26 mouse cellular contexts compared by ENCODE assay signal in the genomic region with DNA sequence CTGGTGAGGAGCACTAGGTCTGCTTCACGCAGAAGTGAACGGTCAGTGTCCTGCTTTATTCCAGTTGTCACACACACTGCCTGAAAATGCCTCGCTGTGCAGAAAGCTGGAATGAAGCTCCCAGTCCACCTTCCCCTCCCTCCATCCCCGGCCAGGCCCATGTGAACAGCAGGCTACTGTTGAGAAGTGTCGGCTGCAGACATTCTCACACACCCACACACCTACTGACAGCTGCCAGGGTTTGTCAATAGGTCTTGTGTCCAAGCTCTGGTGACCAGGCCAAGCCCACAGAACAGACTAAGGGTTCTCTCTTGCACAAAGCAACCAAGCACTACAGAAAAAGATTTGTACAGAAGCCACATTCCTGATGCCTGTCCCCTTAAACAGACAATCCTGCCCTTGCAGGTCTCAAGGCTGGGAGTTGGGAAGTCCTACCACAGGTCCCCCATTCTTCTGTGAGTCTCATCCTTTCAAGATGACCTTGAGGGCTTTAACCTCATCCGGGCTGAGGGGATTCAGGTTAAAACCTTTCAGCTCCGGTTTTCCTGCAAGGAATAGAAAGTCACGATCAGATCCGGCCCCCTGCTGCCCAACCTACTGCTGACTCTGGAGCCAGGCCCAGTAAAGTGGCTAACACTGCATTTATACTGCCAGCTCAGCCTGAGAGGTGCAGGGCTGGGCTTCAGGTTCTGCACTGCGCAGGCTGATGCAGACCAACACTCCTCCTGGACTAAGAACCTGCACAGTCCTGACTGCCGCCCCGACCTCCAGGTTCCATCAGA. TPM values are rescaled to one million over a fixed set of nuclear protein-coding genes. Genes with fewer than 3 reads are reported as not detected.
DNase-seq lines count a peak whose midpoint lies in the region; ATAC-seq lines count a peak whose summit lies in the region.
"Had no signal": no experiment of that assay in that cellular context is flagged by ENCODE, and none has a peak within 500 bp of the region (broad histone marks: within the 10 kb centered on the region; RNA-seq: fewer than 3 reads in every experiment).

No protein-coding gene starts in this region.

- H3K27me3 ChIP-seq in embryonic facial prominence, embryonic 15.5 days = no peaks in the 10 kb centered on the region
- no peaks in the 10 kb centered on the region for H3K27me3 ChIP-seq in embryonic facial prominence, embryonic 10.5 days (replicated peaks; ENCODE audit: low read depth, poor library complexity, severe bottlenecking)
- H3K27me3 ChIP-seq in kidney, embryonic 16.5 days (ENCODE audit: insufficient read depth, low read length) = no peaks in the 10 kb centered on the region
- H3K27me3 ChIP-seq: forebrain, embryonic 12.5 days; heart, embryonic 15.5 days; limb, embryonic 12.5 days; liver, embryonic 13.5 days had no signal

- no peak overlapping the region for H3K4me3 ChIP-seq in embryonic facial prominence, embryonic 15.5 days (replicated peaks)
- no peak overlapping the region for H3K4me3 ChIP-seq in embryonic facial prominence, embryonic 10.5 days
- H3K4me3 ChIP-seq in kidney, embryonic 16.5 days (ENCODE audit: low read length) = no peak overlapping the region
- H3K4me3 ChIP-seq: forebrain, embryonic 12.5 days; heart, embryonic 15.5 days; limb, embryonic 12.5 days; liver, embryonic 13.5 days had no signal

- no peak overlapping the region for H3K27ac ChIP-seq in embryonic facial prominence, embryonic 15.5 days (replicated peaks)
- no peak overlapping the region for H3K27ac ChIP-seq in embryonic facial prominence, embryonic 10.5 days (replicated peaks)
- no peak overlapping the region for H3K27ac ChIP-seq in kidney, embryonic 16.5 days (ENCODE audit: low read length)
- H3K27ac ChIP-seq: forebrain, embryonic 12.5 days; heart, embryonic 15.5 days; hindbrain, embryonic 14.5 days; limb, embryonic 12.5 days; liver, embryonic 13.5 days had no signal

- no peaks in the 10 kb centered on the region for H3K9me3 ChIP-seq in embryonic facial prominence, embryonic 15.5 days (replicated peaks)
- H3K9me3 ChIP-seq in embryonic facial prominence, embryonic 10.5 days = no peaks in the 10 kb centered on the region
- no peaks in the 10 kb centered on the region for H3K9me3 ChIP-seq in kidney, embryonic 16.5 days (ENCODE audit: low read length)
- H3K9me3 ChIP-seq: forebrain, embryonic 12.5 days; G1E; heart, embryonic 15.5 days; limb, embryonic 12.5 days; liver, embryonic 13.5 days had no signal

- WGBS in embryonic facial prominence, embryonic 15.5 days = 89% methylated on average over 12 of the region's 12 CpGs
- WGBS in embryonic facial prominence, embryonic 10.5 days = 88% methylated on average over 12 of the region's 12 CpGs
- WGBS in kidney, embryonic 16.5 days = 89% methylated on average over 12 of the region's 12 CpGs

- H3K4me1 ChIP-seq in embryonic facial prominence, embryonic 15.5 days = peaks cover 11% of the 10 kb centered on the region
- peaks cover 7% of the 10 kb centered on the region for H3K4me1 ChIP-seq in embryonic facial prominence, embryonic 10.5 days
- H3K4me1 ChIP-seq in kidney, embryonic 16.5 days (ENCODE audit: insufficient read depth, low read length) = peaks cover 6% of the 10 kb centered on the region

- peaks cover 58% of the 10 kb centered on the region for H3K36me3 ChIP-seq in embryonic facial prominence, embryonic 15.5 days
- peaks cover 79% of the 10 kb centered on the region for H3K36me3 ChIP-seq in embryonic facial prominence, embryonic 10.5 days (replicated peaks)
- peaks cover 53% of the 10 kb centered on the region for H3K36me3 ChIP-seq in kidney, embryonic 16.5 days (ENCODE audit: insufficient read depth, low read length)

- H3K9ac ChIP-seq in embryonic facial prominence, embryonic 15.5 days = no peak overlapping the region
- no peak overlapping the region for H3K9ac ChIP-seq in kidney, embryonic 16.5 days (replicated peaks; ENCODE audit: low read length)
- H3K9ac ChIP-seq: forebrain, embryonic 12.5 days; heart, embryonic 15.5 days; hindbrain, embryonic 14.5 days; limb, embryonic 12.5 days; liver, embryonic 13.5 days; lung, embryonic 14.5 days had no signal

- H3K4me2 ChIP-seq in embryonic facial prominence, embryonic 15.5 days (replicated peaks) = no peak overlapping the region
- no peak overlapping the region for H3K4me2 ChIP-seq in kidney, embryonic 16.5 days (replicated peaks; ENCODE audit: low read depth, low read length)
- H3K4me2 ChIP-seq: forebrain, embryonic 12.5 days; heart, embryonic 15.5 days; hindbrain, embryonic 14.5 days; limb, embryonic 12.5 days; liver, embryonic 13.5 days; lung, embryonic 14.5 days had no signal

- 0 out of 2 replicates have a peak, but pooled peaks have one; percentile 27 for ATAC-seq in embryonic facial prominence, embryonic 15.5 days (ENCODE audit: insufficient number of reproducible peaks, low FRiP score, low TSS enrichment, low read depth)
- ATAC-seq in kidney, embryonic 16.5 days (ENCODE audit: low FRiP score, low TSS enrichment) = no peak
- ATAC-seq: CD4-positive, CD25-positive, alpha-beta regulatory T cell, adult 4 months; inflammation-experienced regulatory T-cells, adult 6 months; midbrain, embryonic 16.5 days had no signal

- no peak for DNase-seq in embryonic facial prominence, embryonic 10.5 days (ENCODE audit: low spot score)
- peak; percentile 55 for DNase-seq in ES-CJ7 (ENCODE audit: low read depth, low spot score)
- DNase-seq in brain, adult 2 months (ENCODE audit: low read depth, low spot score) = peak; percentile 64
- peak; percentile 82 to 84 for DNase-seq in cerebellum, postnatal 25 days
- DNase-seq in lung, postnatal 36 days = no peak
- no peak for DNase-seq in layer of hippocampus, postnatal 10 days (ENCODE audit: low spot score in 2 of 2)
- DNase-seq: heart, postnatal 36 days; kidney, adult 2 months; kidney, postnatal 10 days; liver, embryonic 13.5 days; lung, embryonic 14.5 days had no signal

RNA-seq across cellular contexts. Expression of a gene that starts 5.8 kb away (rescaled TPM):
- polyA plus RNA-seq in embryonic facial prominence, embryonic 15.5 days (2015; fragmentation: Nextera tagmentation; extraction: Ambion mirVana) = 144 and 151 TPM in 2 replicates
- 92.1 and 92.2 TPM in 2 replicates for polyA plus RNA-seq in embryonic facial prominence, embryonic 10.5 days (2016; fragmentation: Nextera tagmentation; extraction: Ambion mirVana)
- polyA plus RNA-seq in kidney, embryonic 16.5 days (2015; fragmentation: Nextera tagmentation; extraction: Ambion mirVana) = 115 and 130 TPM in 2 replicates
- total RNA-seq in layer of hippocampus, postnatal 10 days (2021) = 10 to 100 TPM; 42.9 to 57.5 TPM

RNA-seq across cellular contexts. Expression of a gene that starts 22.3 kb away (rescaled TPM):
- polyA plus RNA-seq in embryonic facial prominence, embryonic 15.5 days (2015; fragmentation: Nextera tagmentation; extraction: Ambion mirVana) = not detected in 2 replicates
- polyA plus RNA-seq in embryonic facial prominence, embryonic 10.5 days (2016; fragmentation: Nextera tagmentation; extraction: Ambion mirVana) = 0.36 and 0.38 TPM in 2 replicates
- not detected in 2 replicates for polyA plus RNA-seq in kidney, embryonic 16.5 days (2015; fragmentation: Nextera tagmentation; extraction: Ambion mirVana)
- total RNA-seq in layer of hippocampus, postnatal 10 days (2021) = 1 to 10 TPM; 5.7 to 6.3 TPM
- total RNA-seq: common myeloid progenitor, adult 5-6 weeks; heart, adult 8-10 months; heart, postnatal 36 days; megakaryocyte-erythroid progenitor cell, adult 5-6 weeks had no signal
- polyA plus RNA-seq: CD4-positive, CD25-positive, alpha-beta regulatory T cell, adult 4 months; G1E; heart, embryonic 15.5 days; inflammation-experienced regulatory T-cells, adult 6 months; kidney, adult 2 months; limb, embryonic 12.5 days; liver, embryonic 13.5 days; lung, embryonic 14.5 days; spleen, adult 2 months had no signal

RNA-seq across cellular contexts. Expression of a gene that starts 47.1 kb away (rescaled TPM):
- polyA plus RNA-seq in embryonic facial prominence, embryonic 15.5 days (2015; fragmentation: Nextera tagmentation; extraction: Ambion mirVana) = 1.2 and 4.3 TPM in 2 replicates
- polyA plus RNA-seq in embryonic facial prominence, embryonic 10.5 days (2016; fragmentation: Nextera tagmentation; extraction: Ambion mirVana) = 1.3 and 1.8 TPM in 2 replicates
- 1.2 and 1.3 TPM in 2 replicates for polyA plus RNA-seq in kidney, embryonic 16.5 days (2015; fragmentation: Nextera tagmentation; extraction: Ambion mirVana)
- 1 to 10 TPM; 2.6 to 3.4 TPM for total RNA-seq in layer of hippocampus, postnatal 10 days (2021)
- total RNA-seq: G1E; gastrocnemius, postnatal 4 days; heart, adult 8-10 months; heart, postnatal 36 days; megakaryocyte-erythroid progenitor cell, adult 5-6 weeks had no signal
- polyA plus RNA-seq: G1E had no signal

RNA-seq across cellular contexts. Expression of a gene that starts 56.4 kb away (rescaled TPM):
- 2.4 and 3.0 TPM in 2 replicates for polyA plus RNA-seq in embryonic facial prominence, embryonic 15.5 days (2015; fragmentation: Nextera tagmentation; extraction: Ambion mirVana)
- polyA plus RNA-seq in embryonic facial prominence, embryonic 10.5 days (2016; fragmentation: Nextera tagmentation; extraction: Ambion mirVana) = 1.2 TPM in 2 replicates
- polyA plus RNA-seq in kidney, embryonic 16.5 days (2015; fragmentation: Nextera tagmentation; extraction: Ambion mirVana) = 1.8 and 2.4 TPM in 2 replicates
- total RNA-seq in layer of hippocampus, postnatal 10 days (2021) = 1 to 10 TPM; 6.8 to 9.8 TPM
- total RNA-seq: common myeloid progenitor, adult 5-6 weeks; megakaryocyte-erythroid progenitor cell, adult 5-6 weeks had no signal
- polyA plus RNA-seq: CD4-positive, CD25-positive, alpha-beta regulatory T cell, adult 4 months; G1E; inflammation-experienced regulatory T-cells, adult 6 months had no signal

RNA-seq across cellular contexts. Expression of a gene that starts 57.9 kb away (rescaled TPM):
- polyA plus RNA-seq in embryonic facial prominence, embryonic 15.5 days (2015; fragmentation: Nextera tagmentation; extraction: Ambion mirVana) = 0.29 and 0.53 TPM in 2 replicates
- 0.34 and 0.95 TPM in 2 replicates for polyA plus RNA-seq in embryonic facial prominence, embryonic 10.5 days (2016; fragmentation: Nextera tagmentation; extraction: Ambion mirVana)
- polyA plus RNA-seq in kidney, embryonic 16.5 days (2015; fragmentation: Nextera tagmentation; extraction: Ambion mirVana) = 3.1 TPM in 2 replicates
- 10 to 100 TPM; 21.4 to 24.0 TPM for total RNA-seq in layer of hippocampus, postnatal 10 days (2021)
- total RNA-seq: common myeloid progenitor, adult 5-6 weeks; heart, adult 8-10 months; heart, postnatal 36 days; megakaryocyte-erythroid progenitor cell, adult 5-6 weeks had no signal
- polyA plus RNA-seq: G1E; inflammation-experienced regulatory T-cells, adult 6 months; liver, embryonic 13.5 days had no signal

Comparison
In these comparisons a context has a peak if more than half of its experiments do, and no peak if none do; other contexts are left out.
1. DNase-seq: peak in ES-CJ7 (single experiment), brain, adult 2 months (single experiment) and cerebellum, postnatal 25 days (2 of 2); none in embryonic facial prominence, embryonic 10.5 days (single experiment), lung, postnatal 36 days (single experiment) and layer of hippocampus, postnatal 10 days (0 of 2).